Mouse (Mus musculus) spleen, adult 2 months (tissue): ENCODE results near the gene Nqo1.

Source experiments
- CTCF ChIP-seq: fragments of 200-500 bp; IDR thresholded peaks from 2 replicates; pipeline ENCODE4 v1.5.1; 2011; ENCODE audit warnings: mild to moderate bottlenecking, inconsistent platforms; ENCODE audit not compliant: insufficient read depth, insufficient read length, insufficient replicate concordance; ENCODE audit errors: extremely low read depth
- POLR2A ChIP-seq: fragments of 200-500 bp; IDR thresholded peaks from 2 replicates; pipeline ENCODE4 v1.6.1; 2011; ENCODE audit warnings: low read depth, low read length, inconsistent platforms

GRCm38 (mm10) chr8:107377346-107377745, 25.7 kb downstream of the Nqo1 start:
- TF ChIP-seq POLR2A (no peak), CTCF (no peak)
